Mouse (Mus musculus) heart, embryonic 14.5 days (tissue): ENCODE data around the gene Prg3. TPM values are rescaled to one million over a fixed set of nuclear protein-coding genes. Genes with fewer than 3 reads are reported as not detected.
A peak's percentile ranks its signal among the peaks of the same experiment; 100 is the strongest.

ENCODE experiments used
- ATAC-seq: fragments of 200-750 bp; cut with Nextera tagmentation; 2 replicates; pipeline ENCODE4 v1.8.0; 2017; ENCODE audit warnings: low read depth, moderate TSS enrichment; ENCODE audit not compliant: insufficient number of reproducible peaks, insufficient read depth, low FRiP score
- H3K27ac ChIP-seq, 2 experiments: fragments of 200-500 bp in 1 of 2; fragments of 300-500 bp in 1 of 2; sonication (generic) in 1 of 2; replicated peaks in 1 of 2; 2 replicates each; pipeline ENCODE4 v1.5.1; 2012 to 2014; ENCODE audit warnings: low read depth in 2 of 2, low read length in 2 of 2, control low read depth in 1 of 2, mild to moderate bottlenecking in 1 of 2, mixed read lengths in 1 of 2; ENCODE audit not compliant: control insufficient read depth in 1 of 2, insufficient read depth in 1 of 2
- H3K27me3 ChIP-seq: fragments of 300-500 bp; sonication (generic); 2 replicates; pipeline ENCODE4 v1.6.1; 2014; ENCODE audit warnings: mild to moderate bottlenecking, low read length, control low read depth; ENCODE audit not compliant: control insufficient read depth, insufficient read depth
- H3K36me3 ChIP-seq: fragments of 300-500 bp; sonication (generic); 2 replicates; pipeline ENCODE4 v1.6.1; 2014; ENCODE audit warnings: mild to moderate bottlenecking, control low read depth, low read length, mixed read lengths; ENCODE audit not compliant: control insufficient read depth, insufficient read depth
- H3K4me1 ChIP-seq, 2 experiments: fragments of 200-500 bp in 1 of 2; fragments of 300-500 bp in 1 of 2; sonication (generic) in 1 of 2; 2 replicates each; pipeline ENCODE4 v1.6.1; 2012 to 2014; ENCODE audit warnings: low read length in 2 of 2, control low read depth in 1 of 2, mixed read lengths in 1 of 2; ENCODE audit not compliant: control insufficient read depth in 2 of 2, insufficient read depth in 2 of 2
- H3K4me2 ChIP-seq: fragments of 300-500 bp; sonication (generic); 2 replicates; pipeline ENCODE4 v1.6.1; 2014; ENCODE audit warnings: mild to moderate bottlenecking, low read length
- H3K4me3 ChIP-seq, 2 experiments: fragments of 200-500 bp in 1 of 2; fragments of 300-500 bp in 1 of 2; sonication (generic) in 1 of 2; 2 replicates each; pipeline ENCODE4 v1.5.1; 2012 to 2014; ENCODE audit warnings: low read length in 2 of 2, mild to moderate bottlenecking in 2 of 2, control low read depth in 1 of 2, low read depth in 1 of 2, moderate library complexity in 1 of 2; ENCODE audit not compliant: control insufficient read depth in 1 of 2, insufficient read depth in 1 of 2
- H3K9ac ChIP-seq: fragments of 300-500 bp; sonication (generic); 2 replicates; pipeline ENCODE4 v1.6.1; 2014; ENCODE audit warnings: mild to moderate bottlenecking, low read length
- H3K9me3 ChIP-seq: fragments of 300-500 bp; sonication (generic); 2 replicates; pipeline ENCODE4 v1.6.1; 2016; ENCODE audit warnings: low read length, control low read depth; ENCODE audit not compliant: control insufficient read depth
- WGBS: fragments of 180-500 bp; shearing (Covaris S2); extraction: QIAGEN DNeasy Blood & Tissue Kit; methylation state at CpG from one replicate; pipeline ENCODE4 v1.1.7; 2014; 5-methylcytosine and 5-hydroxymethylcytosine counted together
- polyA plus RNA-seq: library from polyadenylated mRNA; unstranded; fragments of >200 nt; fragmentation: Nextera tagmentation; extraction: Ambion mirVana; gene quantifications from 2 replicates; pipeline ENCODE4 v1.2.1, GENCODE M21; 2014

The Prg3 gene
- polyA plus RNA-seq, 1 experiment from 2014 or later = not detected

GRCm38 (mm10) chr2:85038336-85038735 is 50.3 kb downstream of the Prg3 start:
- no peak for ATAC-seq

More at GRCm38 (mm10) chr2:85038336-85038735, 50.3 kb downstream of the Prg3 start:
- Histone ChIP-seq H3K27ac (no peak overlapping the region), H3K9me3 (no peaks in the 10 kb centered on the region), H3K4me3 (peak overlapping the region; percentile 76 to 83; a peak in 3 of 4 replicates), H3K4me2 (peak overlapping the region; percentile 89), H3K4me1 (peaks cover 3 to 13% of the 10 kb centered on the region in 2 experiments), H3K9ac (peak overlapping the region; percentile 93), H3K36me3 (peaks cover 53% of the 10 kb centered on the region), H3K27me3 (0 out of 2 replicates have a peak, but pooled peaks cover 5% of the 10 kb centered on the region)
- 82% methylated on average over 13 of the region's 13 CpGs for WGBS

Other genes with a start within 250 kb of the Prg3 start
- gene Gm19426, start 244.6 kb upstream of the Prg3 start, polyA plus RNA-seq = 4.4 and 4.5 TPM in 2 replicates
- 37.9 and 46.6 TPM in 2 replicates for gene Serping1, start 212.8 kb upstream of the Prg3 start, polyA plus RNA-seq
- gene Ube2l6, start 189.4 kb upstream of the Prg3 start, polyA plus RNA-seq = 59.4 and 82.6 TPM in 2 replicates
- 0.11 and 0.19 TPM in 2 replicates for gene Smtnl1, start 165.6 kb upstream of the Prg3 start, polyA plus RNA-seq
- gene Timm10, start 161.2 kb upstream of the Prg3 start, polyA plus RNA-seq = 90.3 and 94.1 TPM in 2 replicates
- gene Slc43a1, start 149.4 kb upstream of the Prg3 start, polyA plus RNA-seq = 9.2 and 10.5 TPM in 2 replicates
- 2.2 TPM in 2 replicates for gene Rtn4rl2, start 101.5 kb upstream of the Prg3 start, polyA plus RNA-seq
- 33.7 and 34.2 TPM in 2 replicates for gene Slc43a3, start 51.6 kb upstream of the Prg3 start, polyA plus RNA-seq
- gene Prg2, start 7.8 kb upstream of the Prg3 start, polyA plus RNA-seq = 0.58 TPM in 1 of 2 replicates, not detected in the other
- gene Ssrp1, start 49.0 kb downstream of the Prg3 start, polyA plus RNA-seq = 124 and 130 TPM in 2 replicates
- 0.69 TPM in 1 of 2 replicates, not detected in the other for gene P2rx3, start 49.2 kb downstream of the Prg3 start, polyA plus RNA-seq
- gene Tnks1bp1, start 59.8 kb downstream of the Prg3 start, polyA plus RNA-seq = 7.3 and 7.7 TPM in 2 replicates
- 26.2 and 26.8 TPM in 2 replicates for gene Aplnr, start 148.0 kb downstream of the Prg3 start, polyA plus RNA-seq
- gene Lrrc55, start 209.0 kb downstream of the Prg3 start, polyA plus RNA-seq = 0.20 and 0.53 TPM in 2 replicates